Mouse (Mus musculus) hindbrain, embryonic 13.5 days (tissue): Measurements from ENCODE around the gene Nutf2-ps1. TPM values are rescaled to one million over a fixed set of nuclear protein-coding genes. Genes with fewer than 3 reads are reported as not detected.

Experiments
- ATAC-seq: fragments of 200-750 bp; cut with Nextera tagmentation; 2 replicates; pipeline ENCODE4 v1.8.0; 2017; ENCODE audit warnings: moderate TSS enrichment; ENCODE audit not compliant: low FRiP score
- H3K27ac ChIP-seq: fragments of 300-500 bp; sonication (generic); 2 replicates; pipeline ENCODE4 v1.5.1; 2015; ENCODE audit warnings: inconsistent platforms, mild to moderate bottlenecking, moderate library complexity
- H3K27me3 ChIP-seq: fragments of 300-500 bp; sonication (generic); 2 replicates; pipeline ENCODE4 v1.6.1; 2015; ENCODE audit warnings: mild to moderate bottlenecking, inconsistent platforms
- H3K36me3 ChIP-seq: fragments of 300-500 bp; sonication (generic); 2 replicates; pipeline ENCODE4 v1.6.1; 2015; ENCODE audit warnings: mild to moderate bottlenecking, inconsistent platforms
- H3K4me1 ChIP-seq: fragments of 300-500 bp; sonication (generic); replicated peaks from 2 replicates; pipeline ENCODE4 v1.6.1; 2015; ENCODE audit warnings: inconsistent platforms
- H3K4me2 ChIP-seq: fragments of 300-500 bp; sonication (generic); 2 replicates; pipeline ENCODE4 v1.6.1; 2015; ENCODE audit warnings: inconsistent platforms, mild to moderate bottlenecking, moderate library complexity
- H3K4me3 ChIP-seq: fragments of 300-500 bp; sonication (generic); 2 replicates; pipeline ENCODE4 v1.5.1; 2015; ENCODE audit warnings: mild to moderate bottlenecking, inconsistent platforms
- H3K9ac ChIP-seq: fragments of 300-500 bp; sonication (generic); 2 replicates; pipeline ENCODE4 v1.6.1; 2015; ENCODE audit warnings: mild to moderate bottlenecking, inconsistent platforms
- H3K9me3 ChIP-seq: fragments of 300-500 bp; sonication (generic); 2 replicates; pipeline ENCODE4 v1.6.1; 2016; ENCODE audit warnings: inconsistent platforms
- WGBS: fragments of 180-500 bp; shearing (Covaris S2); methylation state at CpG from one replicate; pipeline ENCODE4 v1.1.7; 2015; 5-methylcytosine and 5-hydroxymethylcytosine counted together
- polyA plus RNA-seq: library from polyadenylated mRNA; unstranded; fragments of >200 nt; fragmentation: Nextera tagmentation; extraction: Ambion mirVana; gene quantifications from 2 replicates; pipeline ENCODE4 v1.2.1, GENCODE M21; 2015

Nutf2-ps1 gene
- polyA plus RNA-seq, 1 experiment from 2014 or later: 283 TPM

DNA sequence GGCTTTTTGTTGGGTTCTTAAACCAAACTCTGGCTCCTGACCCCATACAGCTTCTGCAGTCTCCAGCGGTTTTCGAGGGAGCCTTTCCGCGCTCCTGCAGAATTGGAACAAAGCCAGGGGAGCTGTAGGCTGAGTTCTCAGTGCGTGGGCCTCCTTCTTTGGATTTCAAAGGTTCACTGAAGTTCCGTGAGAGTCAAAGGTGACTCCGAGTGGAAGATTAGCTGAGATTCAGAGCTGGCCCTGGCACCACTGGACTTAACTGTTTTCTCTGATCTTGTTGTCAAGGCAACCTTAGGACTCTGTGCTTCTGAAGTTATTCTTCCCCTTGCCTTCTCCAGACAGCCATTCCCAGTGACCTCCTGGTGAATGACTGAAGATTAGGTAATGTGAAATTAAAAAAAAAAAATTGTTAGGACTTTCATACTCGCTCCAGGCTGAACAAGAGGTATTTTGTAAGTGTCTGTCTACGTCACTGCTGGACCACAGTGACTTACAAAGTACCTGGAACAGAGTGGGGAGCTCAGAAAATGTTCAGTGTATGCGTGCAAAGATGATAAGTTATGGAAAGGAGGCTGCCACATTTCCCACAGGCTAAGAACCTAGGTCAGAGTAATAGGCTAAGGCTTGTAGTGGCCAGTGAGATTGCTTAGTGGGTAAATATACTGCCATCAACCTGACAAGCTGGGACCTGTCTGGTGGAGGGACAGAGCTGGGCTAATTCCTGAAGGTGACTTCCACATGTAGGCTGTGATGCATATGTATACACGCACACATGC lies 11.7 kb downstream of the Nutf2-ps1 start:
- no peak overlapping the region for H3K4me2 ChIP-seq
- 60% methylated on average over 11 of the region's 11 CpGs for WGBS

GRCm38 (mm10) chr19:53576061-53576460 lies 12.8 kb downstream of the Nutf2-ps1 start:
- Histone ChIP-seq H3K4me3 (no peak overlapping the region), H3K27ac (no peak overlapping the region)
- 91% methylated on average over 7 of the region's 7 CpGs for WGBS

More for the DNA sequence above, 11.7 kb downstream of the Nutf2-ps1 start:
- Histone ChIP-seq H3K4me3 (no peak overlapping the region), H3K9ac (no peak overlapping the region), H3K27ac (no peak overlapping the region), H3K36me3 (no peaks in the 10 kb centered on the region), H3K27me3 (no peaks in the 10 kb centered on the region), H3K9me3 (no peaks in the 10 kb centered on the region), H3K4me1 (0 out of 2 replicates have a peak, but pooled peaks cover 4% of the 10 kb centered on the region)
- no peak for ATAC-seq

GRCm38 (mm10) chr19:53575296-53576010 lies 13.4 kb downstream of the Nutf2-ps1 start:
- 78% methylated on average over 4 of the region's 4 CpGs for WGBS

More at GRCm38 (mm10) chr19:53576061-53576460, 12.8 kb downstream of the Nutf2-ps1 start:
- Histone ChIP-seq H3K36me3 (no peaks in the 10 kb centered on the region), H3K4me2 (no peak overlapping the region), H3K4me1 (0 out of 2 replicates have a peak, but pooled peaks cover 4% of the 10 kb centered on the region), H3K9ac (no peak overlapping the region), H3K9me3 (no peaks in the 10 kb centered on the region), H3K27me3 (no peaks in the 10 kb centered on the region)
- no peak for ATAC-seq

DNA sequence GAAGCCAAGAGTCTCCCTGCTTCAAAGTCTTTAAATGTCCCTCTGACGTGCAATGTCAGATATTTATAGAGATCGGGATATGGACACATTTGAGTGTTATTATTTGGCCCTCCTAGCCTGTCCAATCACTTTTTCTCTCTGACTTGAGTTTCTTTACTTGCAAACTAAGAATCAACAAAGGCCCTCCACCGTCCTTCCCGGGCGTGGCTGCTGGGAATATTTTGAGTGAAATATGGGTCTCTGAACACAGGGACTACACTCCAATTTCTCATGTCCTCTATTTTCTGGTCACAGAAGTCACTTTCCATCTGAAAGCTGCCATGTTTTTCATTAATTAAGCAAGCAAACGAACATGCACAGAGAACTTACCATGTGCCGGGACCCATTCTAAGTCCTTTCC lies 14.3 kb downstream of the Nutf2-ps1 start:
- Histone ChIP-seq H3K4me3 (no peak overlapping the region), H3K9ac (no peak overlapping the region), H3K27me3 (no peaks in the 10 kb centered on the region), H3K4me2 (no peak overlapping the region), H3K27ac (no peak overlapping the region), H3K9me3 (no peaks in the 10 kb centered on the region), H3K36me3 (no peaks in the 10 kb centered on the region), H3K4me1 (0 out of 2 replicates have a peak, but pooled peaks cover 4% of the 10 kb centered on the region)
- no peak for ATAC-seq
- 90% methylated on average over 7 of the region's 7 CpGs for WGBS

More at GRCm38 (mm10) chr19:53575296-53576010, 13.4 kb downstream of the Nutf2-ps1 start:
- ATAC-seq: no peak
- no peaks in the 10 kb centered on the region for H3K36me3 ChIP-seq
- no peak overlapping the region for H3K9ac ChIP-seq
- H3K4me3 ChIP-seq: no peak overlapping the region
- H3K27me3 ChIP-seq: no peaks in the 10 kb centered on the region
- no peaks in the 10 kb centered on the region for H3K9me3 ChIP-seq
- 0 out of 2 replicates have a peak, but pooled peaks cover 4% of the 10 kb centered on the region for H3K4me1 ChIP-seq
- H3K27ac ChIP-seq: no peak overlapping the region
- no peak overlapping the region for H3K4me2 ChIP-seq

DNA sequence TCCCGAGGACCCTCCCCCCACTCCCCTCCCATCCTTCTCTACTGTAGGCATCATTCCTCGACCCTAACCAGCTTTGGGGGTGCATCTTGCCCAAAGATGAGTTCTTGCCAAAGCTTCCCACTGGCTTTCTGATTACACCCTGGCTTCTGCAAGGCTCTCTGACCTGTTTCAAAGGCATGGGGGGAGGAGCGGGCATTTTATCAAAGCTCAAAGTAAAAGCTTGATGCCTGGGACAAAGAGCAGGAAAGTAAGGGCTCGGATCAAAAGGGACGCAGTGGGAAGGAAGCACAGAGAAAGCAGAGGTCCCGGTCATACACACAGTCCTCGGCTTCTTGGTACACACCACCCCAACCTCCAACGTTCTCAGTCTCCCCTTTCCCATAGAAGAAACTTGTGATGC lies 14.7 kb downstream of the Nutf2-ps1 start:
- Histone ChIP-seq H3K4me1 (0 out of 2 replicates have a peak, but pooled peaks cover 4% of the 10 kb centered on the region), H3K4me2 (no peak overlapping the region), H3K36me3 (no peaks in the 10 kb centered on the region), H3K27me3 (no peaks in the 10 kb centered on the region), H3K4me3 (no peak overlapping the region), H3K9ac (no peak overlapping the region), H3K9me3 (no peaks in the 10 kb centered on the region), H3K27ac (no peak overlapping the region)
- WGBS: 57% methylated on average over 8 of the region's 8 CpGs
- ATAC-seq: no peak

GRCm38 (mm10) chr19:53573151-53573550 lies 15.7 kb downstream of the Nutf2-ps1 start:
- H3K9ac ChIP-seq: no peak overlapping the region
- H3K9me3 ChIP-seq: no peaks in the 10 kb centered on the region
- no peak overlapping the region for H3K4me2 ChIP-seq
- H3K27me3 ChIP-seq: no peaks in the 10 kb centered on the region
- 97% methylated on average over 3 of the region's 3 CpGs for WGBS
- H3K36me3 ChIP-seq: no peaks in the 10 kb centered on the region
- H3K4me3 ChIP-seq: no peak overlapping the region
- H3K4me1 ChIP-seq: no peaks in the 10 kb centered on the region
- H3K27ac ChIP-seq: no peak overlapping the region
- no peak for ATAC-seq

DNA sequence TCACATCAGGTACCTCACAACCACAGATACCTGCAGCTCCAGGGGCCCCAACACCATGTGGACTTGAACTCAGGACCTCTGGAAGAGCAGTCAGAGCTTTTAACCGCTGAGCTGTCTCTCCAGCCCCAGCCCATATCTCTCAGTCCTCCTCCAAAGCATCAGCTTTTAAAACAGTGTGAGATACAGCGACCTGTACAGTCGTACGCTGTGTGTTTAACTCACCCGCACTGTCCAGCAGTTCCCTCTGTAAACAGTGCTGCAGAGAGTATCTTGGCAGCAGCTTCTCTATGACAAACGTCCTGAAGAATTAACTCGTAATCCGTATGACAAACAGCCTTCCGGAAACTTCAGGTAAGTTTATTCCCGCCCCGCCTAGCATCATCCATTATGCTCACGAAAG lies 16.3 kb downstream of the Nutf2-ps1 start:
- no peaks in the 10 kb centered on the region for H3K36me3 ChIP-seq
- no peaks in the 10 kb centered on the region for H3K27me3 ChIP-seq
- H3K4me1 ChIP-seq: 0 out of 2 replicates have a peak, but pooled peaks cover 4% of the 10 kb centered on the region
- ATAC-seq: no peak
- no peak overlapping the region for H3K4me2 ChIP-seq
- WGBS: 87% methylated on average over 12 of the region's 12 CpGs
- no peak overlapping the region for H3K27ac ChIP-seq
- no peak overlapping the region for H3K4me3 ChIP-seq
- H3K9ac ChIP-seq: no peak overlapping the region
- H3K9me3 ChIP-seq: no peaks in the 10 kb centered on the region

DNA sequence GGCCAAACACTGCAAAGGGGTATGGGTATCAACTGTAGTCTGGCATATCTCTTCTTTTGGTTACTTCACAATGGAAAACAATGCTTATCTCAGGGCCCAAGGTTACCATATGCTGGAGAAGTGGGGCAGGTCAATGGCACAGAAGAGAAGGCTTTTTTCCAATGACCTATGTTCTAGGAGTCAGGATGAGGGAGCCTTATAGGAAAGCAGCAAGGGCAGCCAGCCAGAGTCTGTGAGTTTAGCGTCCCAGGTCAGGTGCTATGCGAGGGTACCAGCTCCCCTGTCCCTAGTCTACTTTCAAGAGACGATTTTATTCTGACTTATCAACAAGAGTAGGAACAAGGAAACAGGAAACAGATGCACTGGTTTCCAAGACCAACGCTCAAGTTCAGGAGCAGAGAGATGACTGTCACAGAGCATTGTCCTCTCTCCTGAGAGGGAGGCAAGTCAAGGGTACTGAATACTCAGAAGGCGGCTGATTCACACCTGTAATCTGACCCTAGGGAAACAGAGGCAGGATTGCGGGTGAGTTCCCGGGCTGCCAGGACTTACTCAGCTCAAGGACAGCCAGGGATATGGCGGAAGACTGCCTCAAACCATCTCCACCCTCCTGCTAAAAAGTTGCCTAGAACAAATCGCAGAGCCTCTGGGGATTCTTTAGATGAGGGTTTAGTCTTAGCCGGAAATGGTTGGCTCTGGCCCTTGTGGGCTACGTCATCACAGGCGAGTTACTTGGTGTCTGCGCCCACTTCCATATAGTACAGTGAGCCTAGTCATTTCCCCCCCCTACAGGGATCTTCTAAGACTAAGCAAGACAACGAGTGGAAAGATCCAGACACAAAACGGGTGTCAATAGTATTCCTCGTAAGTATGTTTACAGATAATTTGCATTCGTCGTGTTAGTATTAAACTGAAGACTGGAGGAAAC lies 17.1 kb downstream of the Nutf2-ps1 start:
- Histone ChIP-seq H3K4me2 (no peak overlapping the region), H3K9me3 (no peaks in the 10 kb centered on the region)
- WGBS: 80% methylated on average over 18 of the region's 18 CpGs

GRCm38 (mm10) chr19:53571056-53571455 lies 17.8 kb downstream of the Nutf2-ps1 start:
- no peak overlapping the region for H3K4me2 ChIP-seq
- no peak overlapping the region for H3K4me3 ChIP-seq
- H3K27me3 ChIP-seq: no peaks in the 10 kb centered on the region
- H3K36me3 ChIP-seq: no peaks in the 10 kb centered on the region
- H3K27ac ChIP-seq: no peak overlapping the region
- H3K9ac ChIP-seq: no peak overlapping the region
- 0 out of 2 replicates have a peak, but pooled peaks cover 4% of the 10 kb centered on the region for H3K4me1 ChIP-seq
- WGBS: 89% methylated on average over 4 of the region's 4 CpGs
- ATAC-seq: no peak
- H3K9me3 ChIP-seq: no peaks in the 10 kb centered on the region

More for the DNA sequence above, 17.1 kb downstream of the Nutf2-ps1 start:
- Histone ChIP-seq H3K36me3 (no peaks in the 10 kb centered on the region), H3K9ac (no peak overlapping the region), H3K27me3 (no peaks in the 10 kb centered on the region), H3K27ac (no peak overlapping the region), H3K4me3 (no peak overlapping the region), H3K4me1 (0 out of 2 replicates have a peak, but pooled peaks cover 4% of the 10 kb centered on the region)
- ATAC-seq: no peak

GRCm38 (mm10) chr19:53568553-53568952 lies 20.3 kb downstream of the Nutf2-ps1 start:
- H3K9me3 ChIP-seq: no peaks in the 10 kb centered on the region
- ATAC-seq: no peak
- 82% methylated on average over 3 of the region's 3 CpGs for WGBS
- H3K27me3 ChIP-seq: no peaks in the 10 kb centered on the region
- no peak overlapping the region for H3K27ac ChIP-seq
- H3K36me3 ChIP-seq: no peaks in the 10 kb centered on the region
- 0 out of 2 replicates have a peak, but pooled peaks cover 4% of the 10 kb centered on the region for H3K4me1 ChIP-seq
- H3K9ac ChIP-seq: no peak overlapping the region
- no peak overlapping the region for H3K4me3 ChIP-seq
- no peak overlapping the region for H3K4me2 ChIP-seq

- Histone ChIP-seq H3K9me3 (no peaks in the 10 kb centered on the region), H3K9ac (no peak overlapping the region), H3K4me1 (0 out of 2 replicates have a peak, but pooled peaks cover 4% of the 10 kb centered on the region), H3K36me3 (no peaks in the 10 kb centered on the region), H3K27me3 (no peaks in the 10 kb centered on the region), H3K4me3 (no peak overlapping the region), H3K4me2 (peak overlapping the region; percentile 39; the same call in 1 of the 2 replicates), H3K27ac (no peak overlapping the region)
- 15% methylated on average over 11 of the region's 11 CpGs for WGBS
- ATAC-seq: no peak
Measured at GRCm38 (mm10) chr19:53567864-53568263, 21.0 kb downstream of the Nutf2-ps1 start.
